Mouse (Mus musculus): ENCODE results near the gene Gnai3. TPM values are rescaled to one million over a fixed set of nuclear protein-coding genes. Genes with fewer than 3 reads are reported as not detected.

The Gnai3 gene
- polyA plus RNA-seq, 1 experiment from 2014 or later: 207 TPM

DNA sequence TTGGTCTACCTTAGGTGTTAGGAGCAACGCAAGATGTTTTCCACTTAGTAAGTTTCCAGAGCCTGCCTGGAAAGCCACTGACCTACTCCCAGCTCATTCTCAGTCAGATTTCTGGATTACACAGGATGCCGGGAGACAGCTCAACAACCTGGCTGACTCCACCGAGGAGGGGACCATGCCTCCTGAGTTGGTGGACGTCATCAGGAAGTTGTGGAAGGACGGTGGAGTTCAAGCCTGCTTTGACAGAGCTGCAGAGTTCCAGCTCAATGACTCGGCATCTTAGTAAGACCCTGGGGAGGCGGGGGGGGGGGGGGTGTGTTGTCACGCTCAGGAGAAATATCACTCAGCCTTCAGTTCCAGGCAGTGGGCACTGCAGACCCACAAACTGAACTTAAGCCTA lies 49.7 kb downstream of the Gnai3 start:
- Histone ChIP-seq H3K4me1 (peaks cover 9% of the 10 kb centered on the region; the same call in 1 of the 2 replicates), H3K27me3 (ENCODE audit: poor library complexity, severe bottlenecking) (peaks cover 10% of the 10 kb centered on the region; the same call in 1 of the 2 replicates), H3K36me3 (replicated peaks) (no peaks in the 10 kb centered on the region), H3K27ac (peak overlapping the region; percentile 44; the same call in 1 of the 2 replicates), H3K4me3 (no peak overlapping the region), H3K9me3 (no peaks in the 10 kb centered on the region)
- WGBS: 82% methylated on average over 8 of the region's 8 CpGs
- DNase-seq (ENCODE audit: extremely low spot score, low spot score): no peak

DNA sequence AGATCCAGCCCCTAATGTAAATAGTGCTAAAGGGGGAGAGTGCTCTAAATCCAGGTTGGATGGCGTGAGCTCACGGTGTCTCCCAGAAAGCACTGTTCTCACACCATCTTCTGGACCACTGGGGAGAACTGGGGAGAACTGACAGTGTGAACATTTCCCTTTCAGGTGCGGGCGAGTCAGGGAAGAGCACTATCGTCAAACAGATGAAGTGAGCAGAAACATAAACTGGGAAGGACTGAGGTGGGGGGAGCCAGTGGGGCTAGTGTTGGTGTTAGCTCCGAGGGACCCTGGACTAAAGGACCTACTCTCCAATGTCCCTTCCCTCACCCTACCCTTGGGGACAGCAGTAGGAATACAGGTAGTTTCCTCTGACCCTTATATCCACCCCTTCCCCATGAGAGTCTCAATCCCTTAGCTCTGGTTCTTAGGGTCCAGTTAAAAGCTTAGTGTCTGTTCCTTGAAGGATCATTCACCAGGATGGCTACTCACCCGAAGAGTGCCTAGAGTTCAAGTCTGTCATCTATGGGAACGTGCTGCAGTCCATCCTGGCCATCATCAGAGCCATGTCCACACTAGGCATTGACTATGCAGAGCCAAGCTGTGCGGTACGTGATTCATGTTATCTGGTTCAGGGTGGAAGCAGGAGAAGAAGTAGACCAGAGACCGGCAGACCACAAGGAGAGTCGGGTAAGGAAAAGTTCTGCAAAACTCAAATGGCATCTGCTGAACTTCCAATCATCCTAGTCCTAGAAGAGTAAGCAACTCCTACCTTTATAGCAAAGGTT lies 50.8 kb downstream of the Gnai3 start:
- Histone ChIP-seq H3K36me3 (replicated peaks) (no peaks in the 10 kb centered on the region), H3K27me3 (ENCODE audit: poor library complexity, severe bottlenecking) (peaks cover 10% of the 10 kb centered on the region; the same call in 1 of the 2 replicates), H3K4me3 (no peak overlapping the region), H3K9me3 (no peaks in the 10 kb centered on the region), H3K27ac (no peak overlapping the region), H3K4me1 (peaks cover 9% of the 10 kb centered on the region; the same call in 1 of the 2 replicates)
- DNase-seq (ENCODE audit: extremely low spot score, low spot score): no peak
- 92% methylated on average over 12 of the region's 12 CpGs for WGBS

DNA sequence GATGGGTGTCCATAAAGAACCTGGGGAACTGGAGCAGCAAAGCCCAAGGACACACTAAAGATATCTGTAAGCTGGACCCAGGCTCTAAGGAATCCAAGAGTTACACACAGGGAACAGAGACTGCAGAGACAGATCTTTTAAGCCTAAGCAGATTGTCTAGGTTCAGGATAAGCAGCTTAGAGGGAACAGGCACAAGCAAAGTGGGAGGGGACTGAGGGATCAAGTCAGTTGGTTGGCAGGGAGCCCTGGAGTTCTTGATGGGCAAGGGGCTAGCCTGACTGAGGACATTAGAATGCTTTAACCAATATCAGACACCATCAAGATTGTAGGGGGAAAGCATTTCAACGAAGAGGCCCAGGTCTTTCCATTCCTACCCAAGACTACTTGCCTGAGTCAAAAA lies 51.8 kb downstream of the Gnai3 start:
- H3K9me3 ChIP-seq: no peaks in the 10 kb centered on the region
- no peak overlapping the region for H3K4me3 ChIP-seq
- no peak for DNase-seq (ENCODE audit: extremely low spot score, low spot score)
- WGBS: 82% methylated on average over 1 of the region's 1 CpGs
- peaks cover 19% of the 10 kb centered on the region for H3K4me1 ChIP-seq
- H3K36me3 ChIP-seq (replicated peaks): no peaks in the 10 kb centered on the region
- H3K27ac ChIP-seq: no peak overlapping the region
- H3K27me3 ChIP-seq (ENCODE audit: poor library complexity, severe bottlenecking): peaks cover 10% of the 10 kb centered on the region; the same call in 1 of the 2 replicates

DNA sequence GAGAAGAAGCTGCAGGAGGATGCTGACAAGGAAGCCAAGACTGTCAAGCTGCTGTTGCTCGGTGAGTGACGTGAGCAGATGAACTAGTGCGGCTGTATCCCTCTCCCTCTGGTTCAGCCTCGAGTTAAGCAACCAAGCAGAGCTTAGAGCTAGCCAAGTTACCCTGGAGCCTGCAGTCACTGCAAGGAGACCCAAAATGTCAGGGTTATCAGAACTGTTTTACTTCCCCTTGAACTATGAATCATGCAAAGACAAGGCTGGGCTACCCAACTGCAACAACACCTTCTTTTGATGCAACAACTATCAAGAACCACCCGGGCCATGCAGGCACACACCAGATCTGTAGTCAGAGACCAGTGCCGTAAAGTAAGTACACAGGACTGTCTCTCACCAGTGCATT lies 52.6 kb downstream of the Gnai3 start:
- Histone ChIP-seq H3K4me1 (peaks cover 28% of the 10 kb centered on the region), H3K4me3 (no peak overlapping the region), H3K27me3 (ENCODE audit: poor library complexity, severe bottlenecking) (peaks cover 10% of the 10 kb centered on the region; the same call in 1 of the 2 replicates), H3K9me3 (no peaks in the 10 kb centered on the region), H3K36me3 (replicated peaks) (no peaks in the 10 kb centered on the region), H3K27ac (no peak overlapping the region)
- DNase-seq (ENCODE audit: extremely low spot score, low spot score): no peak
- WGBS: 57% methylated on average over 6 of the region's 6 CpGs

DNA sequence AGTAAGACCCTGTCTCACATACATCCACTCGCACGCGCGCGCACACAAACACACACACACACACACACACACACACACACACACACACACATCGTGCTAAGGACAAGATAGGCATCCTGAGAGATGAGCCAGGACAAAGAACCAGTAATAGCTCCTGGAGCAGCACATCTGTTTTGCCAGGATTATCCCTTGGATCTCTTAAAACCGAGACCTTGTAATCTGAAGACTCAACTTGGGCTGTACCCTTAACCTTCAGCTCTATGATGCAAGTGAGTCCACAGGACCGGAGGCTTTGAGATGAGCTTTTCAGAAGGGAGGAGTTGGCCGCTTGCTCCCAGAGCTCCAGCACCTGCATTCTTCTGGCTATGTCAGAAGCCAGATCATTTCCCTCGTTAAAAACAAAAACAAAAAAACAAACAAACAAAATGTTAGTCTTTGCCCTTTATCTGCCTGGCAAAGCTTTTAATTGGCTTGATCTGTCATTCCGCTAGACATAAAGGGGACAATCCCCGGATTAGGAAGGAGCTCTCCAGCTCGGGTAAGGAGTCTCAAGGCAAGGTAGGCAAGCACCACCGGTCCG lies 53.3 kb downstream of the Gnai3 start, which contains the start of gene Gnat2:
Gene Gnat2 (plus strand): TSS at position 254 of the 580 bp plus-strand sequence.
- H3K4me1 ChIP-seq: peaks cover 29% of the 10 kb centered on the region
- H3K36me3 ChIP-seq (replicated peaks): no peaks in the 10 kb centered on the region
- no peak for DNase-seq (ENCODE audit: extremely low spot score, low spot score)
- no peak within 1 kb of the TSS for H3K4me3 ChIP-seq
- H3K27me3 ChIP-seq (ENCODE audit: poor library complexity, severe bottlenecking): peaks cover 10% of the 10 kb centered on the region; the same call in 1 of the 2 replicates
- no peak within 1 kb of the TSS for H3K27ac ChIP-seq
- WGBS: 56% methylated on average over 15 of the region's 15 CpGs
- H3K9me3 ChIP-seq: no peaks in the 10 kb centered on the region

DNA sequence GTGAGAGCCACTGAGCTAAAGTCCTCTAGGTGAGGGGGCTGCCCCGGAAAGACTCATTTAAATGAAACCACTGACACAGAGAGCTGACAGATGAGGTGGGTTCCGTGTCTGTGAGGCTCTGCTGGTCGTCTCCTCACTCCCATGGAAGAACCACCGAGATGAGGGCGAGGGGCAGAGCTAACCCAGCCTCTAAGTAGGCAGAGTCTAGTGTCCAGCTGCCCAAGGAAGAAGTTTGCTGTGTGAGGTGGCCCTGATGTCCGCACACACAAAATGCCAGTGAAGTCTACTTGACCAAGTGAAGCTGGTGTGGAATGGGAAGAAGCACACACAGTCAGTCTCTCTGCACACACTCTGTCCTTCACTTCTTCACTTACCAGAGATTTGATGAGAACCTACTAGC lies 53.9 kb downstream of the Gnai3 start:
- Histone ChIP-seq H3K4me3 (no peak overlapping the region), H3K27me3 (ENCODE audit: poor library complexity, severe bottlenecking) (peaks cover 10% of the 10 kb centered on the region; the same call in 1 of the 2 replicates), H3K4me1 (peaks cover 35% of the 10 kb centered on the region), H3K36me3 (replicated peaks) (no peaks in the 10 kb centered on the region), H3K27ac (no peak overlapping the region), H3K9me3 (no peaks in the 10 kb centered on the region)
- DNase-seq (ENCODE audit: extremely low spot score, low spot score): no peak
- WGBS: 78% methylated on average over 6 of the region's 6 CpGs

DNA sequence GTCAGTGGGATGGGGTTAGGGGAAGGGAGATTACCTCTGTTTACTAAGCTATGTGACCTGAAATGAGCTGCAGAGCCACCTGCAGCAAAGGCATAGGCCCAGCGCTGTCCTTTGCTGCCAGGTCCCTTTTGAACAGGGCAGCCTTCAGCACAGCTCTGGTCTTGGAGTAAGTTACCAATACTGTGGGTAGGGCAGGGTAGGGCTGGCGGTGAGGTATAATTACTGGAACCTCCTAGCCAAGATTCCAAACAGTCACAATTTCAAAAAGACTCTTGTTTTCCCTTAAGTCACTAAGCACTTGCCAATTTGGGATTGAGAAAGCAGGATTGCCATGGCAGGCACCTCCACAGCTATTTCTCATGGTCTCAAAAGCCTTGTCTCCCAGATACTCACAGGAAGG lies 55.4 kb downstream of the Gnai3 start:
- Histone ChIP-seq H3K27ac (no peak overlapping the region), H3K27me3 (ENCODE audit: poor library complexity, severe bottlenecking) (peaks cover 10% of the 10 kb centered on the region; the same call in 1 of the 2 replicates), H3K36me3 (replicated peaks) (no peaks in the 10 kb centered on the region), H3K9me3 (no peaks in the 10 kb centered on the region), H3K4me1 (peaks cover 49% of the 10 kb centered on the region), H3K4me3 (no peak overlapping the region)
- WGBS: 76% methylated on average over 2 of the region's 2 CpGs
- no peak for DNase-seq (ENCODE audit: extremely low spot score, low spot score)

DNA sequence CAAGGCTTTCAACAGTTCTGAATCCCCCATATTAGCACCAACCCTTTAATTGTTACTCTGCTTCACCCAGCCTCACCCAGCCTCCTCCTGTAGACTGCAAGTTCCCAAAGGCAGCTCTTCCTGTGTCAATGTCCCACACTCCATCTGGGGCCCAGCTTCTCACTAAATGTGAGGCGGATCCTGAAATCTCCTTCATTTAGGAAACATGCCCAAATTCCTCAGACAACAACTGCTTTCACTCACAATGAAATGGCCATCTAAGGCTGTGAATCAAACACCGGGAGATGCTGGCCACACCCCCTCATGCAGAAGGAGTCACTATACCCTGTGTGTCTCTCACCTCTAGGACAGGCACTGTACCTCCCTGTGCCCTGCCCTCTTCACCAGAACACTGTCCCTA lies 56.0 kb downstream of the Gnai3 start:
- Histone ChIP-seq H3K27ac (no peak overlapping the region), H3K4me3 (no peak overlapping the region), H3K36me3 (replicated peaks) (no peaks in the 10 kb centered on the region), H3K9me3 (no peaks in the 10 kb centered on the region), H3K4me1 (peaks cover 56% of the 10 kb centered on the region), H3K27me3 (ENCODE audit: poor library complexity, severe bottlenecking) (peaks cover 10% of the 10 kb centered on the region; the same call in 1 of the 2 replicates)
- WGBS: 34% methylated on average over 2 of the region's 2 CpGs
- no peak for DNase-seq (ENCODE audit: extremely low spot score, low spot score)

DNA sequence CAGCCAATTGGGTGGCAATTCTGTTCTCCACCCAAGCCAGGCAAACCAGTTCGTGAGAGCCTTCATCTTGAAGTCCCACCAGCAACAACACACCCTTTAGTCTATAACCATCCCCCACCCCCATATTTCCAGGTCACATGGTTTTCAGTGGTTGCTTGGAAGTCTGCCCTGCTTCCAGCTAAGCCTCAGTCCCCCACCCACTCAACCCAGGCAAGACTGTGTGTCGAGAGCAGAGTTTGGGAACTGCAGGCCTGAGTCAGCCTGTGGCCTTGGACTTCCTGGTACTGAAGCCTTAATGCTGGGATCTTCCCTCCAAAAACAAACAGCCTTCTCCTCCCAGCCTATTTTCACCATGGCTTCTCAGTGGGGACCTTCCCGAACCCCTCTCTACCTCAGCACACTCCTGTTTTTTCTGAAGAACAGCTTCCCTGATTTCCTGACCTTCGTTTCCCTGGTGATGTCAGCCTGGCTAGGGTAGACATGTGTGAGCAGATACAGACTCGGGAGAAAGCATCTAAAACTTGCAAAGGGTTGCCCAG lies 57.0 kb downstream of the Gnai3 start:
- Histone ChIP-seq H3K4me1 (peaks cover 66% of the 10 kb centered on the region), H3K27ac (no peak overlapping the region), H3K9me3 (no peaks in the 10 kb centered on the region), H3K27me3 (ENCODE audit: poor library complexity, severe bottlenecking) (peaks cover 10% of the 10 kb centered on the region; the same call in 1 of the 2 replicates), H3K36me3 (replicated peaks) (no peaks in the 10 kb centered on the region), H3K4me3 (no peak overlapping the region)
- no peak for DNase-seq (ENCODE audit: extremely low spot score, low spot score)
- WGBS: 58% methylated on average over 5 of the region's 5 CpGs

DNA sequence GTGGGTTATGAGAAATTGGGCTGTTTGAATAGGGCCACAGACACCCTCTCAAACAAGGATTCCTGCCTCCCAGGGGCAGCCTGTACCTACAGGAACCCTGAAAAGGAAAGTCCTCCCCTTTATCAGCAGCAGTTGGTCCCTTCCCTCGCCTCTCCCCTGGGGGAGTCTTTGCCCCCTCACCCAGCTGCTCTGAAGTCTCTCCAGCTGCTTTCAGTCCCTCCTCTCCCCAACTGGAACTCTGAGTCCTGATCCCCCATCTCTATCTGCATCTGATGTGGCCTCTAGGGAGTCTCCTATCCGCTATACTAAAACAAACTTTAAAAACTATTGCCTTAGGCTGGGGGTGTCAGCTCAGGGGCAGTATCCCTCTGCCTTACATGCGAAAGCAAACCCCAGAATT lies 58.6 kb downstream of the Gnai3 start:
- 77% methylated on average over 3 of the region's 3 CpGs for WGBS
- H3K4me3 ChIP-seq: peak overlapping the region; percentile 85
- no peaks in the 10 kb centered on the region for H3K36me3 ChIP-seq (replicated peaks)
- peaks cover 2% of the 10 kb centered on the region; the same call in 1 of the 2 replicates for H3K27me3 ChIP-seq (ENCODE audit: poor library complexity, severe bottlenecking)
- H3K27ac ChIP-seq: peak overlapping the region; percentile 92
- no peak for DNase-seq (ENCODE audit: extremely low spot score, low spot score)
- peaks cover 73% of the 10 kb centered on the region for H3K4me1 ChIP-seq
- no peaks in the 10 kb centered on the region for H3K9me3 ChIP-seq

DNA sequence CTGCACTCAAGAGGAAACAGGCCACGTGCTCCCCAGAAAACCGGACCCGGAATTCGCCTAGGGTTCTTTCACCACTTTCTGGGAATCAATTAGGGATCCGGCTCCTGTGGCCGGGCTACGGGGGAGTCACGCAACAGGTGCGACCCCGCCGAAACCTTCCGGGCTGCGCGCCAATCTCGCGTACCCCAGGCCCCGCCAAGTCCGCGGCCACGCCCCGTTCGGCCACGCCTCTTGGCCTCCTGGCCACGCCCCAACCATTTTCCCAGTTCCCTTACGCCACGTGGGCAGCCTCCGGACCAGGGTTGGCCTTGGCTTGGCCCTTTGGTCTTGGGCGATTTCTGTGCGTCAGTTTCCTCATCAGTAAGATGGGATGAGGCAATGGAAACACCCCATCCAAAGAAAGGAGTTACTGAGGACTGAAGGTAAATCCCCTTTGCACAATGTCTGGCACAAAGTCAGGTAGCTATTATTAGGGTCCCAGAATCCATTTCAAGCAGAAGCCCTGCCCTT lies 59.4 kb downstream of the Gnai3 start, which contains the start of gene Ampd2:
Gene Ampd2 (minus strand): TSS at position 182 of the 510 bp plus-strand sequence.
- WGBS: under 1% methylated on average over 29 of the region's 29 CpGs
- peaks cover 81% of the 10 kb centered on the region for H3K4me1 ChIP-seq
- DNase-seq (ENCODE audit: extremely low spot score, low spot score): peak; percentile 85

DNA sequence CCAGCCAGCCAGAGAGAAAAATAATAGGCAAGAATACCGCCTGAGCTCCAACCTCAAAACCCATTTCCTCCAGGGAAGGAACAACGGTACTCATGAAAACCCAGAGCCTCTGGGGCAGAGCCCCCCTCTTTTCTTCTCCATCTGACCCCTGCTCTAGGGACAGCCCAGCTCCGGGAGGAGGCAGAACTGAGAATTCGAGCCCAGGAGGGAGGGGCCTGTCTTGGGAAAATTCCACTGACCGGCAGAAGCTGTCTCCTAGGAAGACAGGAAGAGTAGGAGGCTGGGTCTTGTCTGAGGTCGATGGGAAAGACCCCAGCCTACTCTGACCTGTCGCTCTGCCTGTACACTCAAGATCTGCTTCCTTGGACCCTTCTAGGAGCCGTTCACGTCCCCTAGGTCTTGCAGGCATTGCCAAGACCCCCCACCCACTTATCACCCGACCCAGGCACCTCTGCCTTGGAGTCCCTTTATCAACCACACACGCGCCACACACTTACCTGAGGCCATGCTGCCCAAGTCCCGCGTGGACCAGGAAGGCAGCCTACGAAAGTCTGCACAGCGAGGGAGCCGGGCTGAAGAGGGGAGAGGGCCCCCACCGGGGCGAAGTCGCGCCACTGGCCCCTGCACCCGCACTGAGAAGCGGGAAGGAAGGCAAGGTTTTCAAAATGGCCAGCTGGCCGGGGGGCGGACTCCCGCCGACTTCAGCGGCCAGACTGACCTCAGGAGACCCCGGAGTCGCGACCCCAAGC lies 60.1 kb downstream of the Gnai3 start:
- peaks cover 2% of the 10 kb centered on the region for H3K36me3 ChIP-seq (replicated peaks)
- peak; percentile 61 for DNase-seq (ENCODE audit: extremely low spot score, low spot score)
- WGBS: under 1% methylated on average over 31 of the region's 31 CpGs
- H3K27me3 ChIP-seq (ENCODE audit: poor library complexity, severe bottlenecking): no peaks in the 10 kb centered on the region
- no peaks in the 10 kb centered on the region for H3K9me3 ChIP-seq
- peaks cover 87% of the 10 kb centered on the region for H3K4me1 ChIP-seq
- peak overlapping the region; percentile 85 for H3K4me3 ChIP-seq
- peak overlapping the region; percentile 92 for H3K27ac ChIP-seq

More for the DNA sequence above, 59.4 kb downstream of the Gnai3 start, which contains the start of gene Ampd2:
- no peaks in the 10 kb centered on the region for H3K36me3 ChIP-seq (replicated peaks)
- H3K4me3 ChIP-seq: peak within 1 kb of the TSS; percentile 85
- H3K9me3 ChIP-seq: no peaks in the 10 kb centered on the region
- H3K27me3 ChIP-seq (ENCODE audit: poor library complexity, severe bottlenecking): no peaks in the 10 kb centered on the region; the same call in 1 of the 2 replicates
- peak within 1 kb of the TSS; percentile 92 for H3K27ac ChIP-seq
